Mouse (Mus musculus): ENCODE measurements around the gene Pusl1.

DNA sequence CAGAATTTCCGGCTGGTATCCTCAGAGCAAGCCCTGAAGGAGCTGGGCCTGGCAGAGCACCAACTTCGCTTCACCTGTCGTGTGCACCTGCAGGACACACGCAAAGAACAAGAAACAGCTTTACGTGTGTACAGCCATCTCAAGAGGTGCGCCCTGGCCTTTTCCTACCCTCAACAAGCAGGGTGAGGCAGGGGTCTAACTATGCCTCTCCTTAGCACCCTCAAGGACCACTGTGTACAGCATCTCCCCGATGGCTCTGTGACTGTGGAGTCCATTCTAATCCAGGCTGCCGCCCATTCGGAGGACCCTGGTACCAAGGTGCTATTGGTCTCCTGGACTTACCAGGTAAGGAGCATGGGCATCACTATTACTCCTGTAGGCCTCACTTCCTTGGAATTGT, 3.4 kb downstream of the Pusl1 start:
- TF ChIP-seq CTCF (IDR thresholded peaks at IDR 0.05; ENCODE audit: low read depth, low read length): no peak
- no peak for TF ChIP-seq GATA1 (IDR thresholded peaks at IDR 0.05; ENCODE audit: borderline replicate concordance, low read length)
